Mouse (Mus musculus): ENCODE results near the gene Olfr1253.

Olfr1253 gene

GRCm38 (mm10) chr2:89756990-89757389 is at the start of gene Olfr1253:
Gene Olfr1253, minus strand, starts transcription at chr2:89757090.
- no peak for DNase-seq (ENCODE audit: low spot score)

GRCm38 (mm10) chr2:89799583-89799982 is 42.7 kb upstream of the Olfr1253 start:
- DNase-seq (ENCODE audit: low spot score), result no peak

- DNase-seq (ENCODE audit: low spot score), result no peak
These were observed 36.6 kb upstream of the Olfr1253 start, which contains the start of gene Olfr1254 for GRCm38 (mm10) chr2:89793519-89793918. Gene Olfr1254, minus strand, starts transcription at chr2:89793619.

GRCm38 (mm10) chr2:89724912-89725311 is 32.0 kb downstream of the Olfr1253 start, which contains the start of gene Olfr1252:
Gene Olfr1252, minus strand, starts transcription at chr2:89725012.
- DNase-seq (ENCODE audit: low spot score), result no peak
